ENCODE assay signal across 20 mouse cellular contexts in genomic region chr8:110091869-110092268, GRCm38 (mm10). TPM values are rescaled to one million over a fixed set of nuclear protein-coding genes. Genes with fewer than 3 reads are reported as not detected.
A peak's percentile ranks its signal among the peaks of the same experiment; 100 is the strongest.
DNase-seq lines count a peak whose midpoint lies in the region; ATAC-seq and TF ChIP-seq lines count a peak whose summit lies in the region.
"Had no signal": no experiment of that assay in that cellular context is flagged by ENCODE, and none has a peak within 500 bp of the region (broad histone marks: within the 10 kb centered on the region; RNA-seq: fewer than 3 reads in every experiment).

No protein-coding gene starts in this region.

- H3K27ac ChIP-seq in forebrain, embryonic 16.5 days (ENCODE audit: low read length), result no peak overlapping the region
- H3K27ac ChIP-seq: embryonic facial prominence, embryonic 13.5 days; forebrain, embryonic 10.5 days; intestine, embryonic 15.5 days; midbrain, embryonic 13.5 days had no signal

- H3K27me3 ChIP-seq in forebrain, embryonic 16.5 days (replicated peaks; ENCODE audit: control insufficient read depth, insufficient read depth, low read length), result no peaks in the 10 kb centered on the region
- H3K27me3 ChIP-seq: embryonic facial prominence, embryonic 13.5 days; intestine, embryonic 15.5 days; midbrain, embryonic 13.5 days had no signal

- no peak for TF ChIP-seq POLR2A in brain, embryonic 14.5 days (IDR thresholded peaks at IDR 0.05; ENCODE audit: borderline replicate concordance, extremely low read depth, insufficient read depth, insufficient read length, poor library complexity, severe bottlenecking)

- no peak for TF ChIP-seq CTCF in brain, embryonic 14.5 days (IDR thresholded peaks at IDR 0.05; ENCODE audit: borderline replicate concordance, extremely low read depth, insufficient read depth, insufficient read length)

- no peak overlapping the region for H3K4me3 ChIP-seq in forebrain, embryonic 16.5 days (replicated peaks; ENCODE audit: low read length)
- H3K4me3 ChIP-seq: embryonic facial prominence, embryonic 13.5 days; forebrain, embryonic 10.5 days; intestine, embryonic 15.5 days; midbrain, embryonic 13.5 days had no signal

- no peak overlapping the region for H3K9ac ChIP-seq in forebrain, embryonic 16.5 days (replicated peaks; ENCODE audit: low read depth, low read length)
- H3K9ac ChIP-seq: embryonic facial prominence, embryonic 13.5 days; intestine, embryonic 15.5 days; midbrain, embryonic 13.5 days had no signal

- peak; percentile 16 for DNase-seq in gastrocnemius, adult 18-20 months (ENCODE audit: low spot score)
- DNase-seq in gastrocnemius, adult 8-10 months (ENCODE audit: low spot score in 2 of 2), result no peak
- peak; percentile 56 for DNase-seq in left cerebral cortex, postnatal 4 days
- DNase-seq in left cerebral cortex, adult 11 months (ENCODE audit: low spot score), result no peak
- peak; percentile 17 for DNase-seq in brain, embryonic 14.5 days (ENCODE audit: low read depth)
- peak; percentile 64 for DNase-seq in lung, postnatal 10 days
- DNase-seq: liver had no signal

- H3K9me3 ChIP-seq in forebrain, embryonic 16.5 days (ENCODE audit: control insufficient read depth, low read length), result peaks cover 13% of the 10 kb centered on the region; the same call in 1 of the 2 replicates

- H3K4me2 ChIP-seq in forebrain, embryonic 16.5 days (ENCODE audit: low read length), result no peak overlapping the region
- H3K4me2 ChIP-seq: embryonic facial prominence, embryonic 13.5 days; intestine, embryonic 15.5 days; midbrain, embryonic 13.5 days had no signal

- ATAC-seq in forebrain, embryonic 16.5 days, result no peak
- ATAC-seq: intestine, embryonic 15.5 days; midbrain, embryonic 13.5 days had no signal

- H3K4me1 ChIP-seq in forebrain, embryonic 16.5 days (replicated peaks; ENCODE audit: control insufficient read depth, insufficient read depth, low read length), result no peaks in the 10 kb centered on the region
- H3K4me1 ChIP-seq: embryonic facial prominence, embryonic 13.5 days; forebrain, embryonic 10.5 days; intestine, embryonic 15.5 days; midbrain, embryonic 13.5 days had no signal

- peaks cover 27% of the 10 kb centered on the region for H3K36me3 ChIP-seq in forebrain, embryonic 16.5 days (ENCODE audit: control insufficient read depth, insufficient read depth)

- intact Hi-C loops in left cerebral cortex, postnatal 4 days (cut with DNase I), result no loop called here

- WGBS in forebrain, embryonic 16.5 days, result 49% methylated on average over 1 of the region's 1 CpGs

RNA-seq across cellular contexts. Expression of gene Gm21964, which starts 9.1 kb away (rescaled TPM):
- total RNA-seq in gastrocnemius, adult 18-20 months (2021), result not detected
- total RNA-seq in gastrocnemius, adult 8-10 months (2022), result not detected
- not detected for total RNA-seq in left cerebral cortex, postnatal 4 days (2021)
- not detected in 2 replicates for polyA plus RNA-seq in brain, embryonic 14.5 days (2012; rRNA removed)
- not detected in 2 replicates for polyA plus RNA-seq in forebrain, embryonic 16.5 days (2015; fragmentation: Nextera tagmentation; extraction: Ambion mirVana)
- total RNA-seq: adrenal gland, adult 18-20 months; heart, adult 8-10 months; heart, postnatal 14 days; layer of hippocampus, postnatal 10 days; left cerebral cortex, postnatal 14 days had no signal
- polyA plus RNA-seq: embryonic facial prominence, embryonic 13.5 days; forebrain, embryonic 10.5 days; intestine, embryonic 15.5 days; kidney, embryonic 16.5 days; midbrain, embryonic 13.5 days; urinary bladder, adult 2 months had no signal

RNA-seq across cellular contexts. Expression of gene Gm17720, which starts 10.7 kb away (rescaled TPM):
- not detected for total RNA-seq in gastrocnemius, adult 18-20 months (2021)
- total RNA-seq in gastrocnemius, adult 8-10 months (2022), result not detected
- not detected for total RNA-seq in left cerebral cortex, postnatal 4 days (2021)
- not detected in 2 replicates for polyA plus RNA-seq in brain, embryonic 14.5 days (2012; rRNA removed)
- not detected in 2 replicates for polyA plus RNA-seq in forebrain, embryonic 16.5 days (2015; fragmentation: Nextera tagmentation; extraction: Ambion mirVana)
- total RNA-seq: adrenal gland, adult 18-20 months; ES-E14; heart, adult 8-10 months; heart, postnatal 14 days; layer of hippocampus, postnatal 10 days; left cerebral cortex, postnatal 14 days had no signal
- polyA plus RNA-seq: embryonic facial prominence, embryonic 13.5 days; forebrain, embryonic 10.5 days; intestine, embryonic 15.5 days; kidney, embryonic 16.5 days; midbrain, embryonic 13.5 days; urinary bladder, adult 2 months had no signal

RNA-seq across cellular contexts. Expression of gene Zfp612, which starts 12.3 kb away (rescaled TPM):
- 1 to 10 TPM; 5.1 to 6.5 TPM for total RNA-seq in gastrocnemius, adult 18-20 months (2021)
- 1 to 10 TPM; 4.4 to 7.0 (median 5.8) TPM for total RNA-seq in gastrocnemius, adult 8-10 months (2022)
- 10 to 100 TPM; 16.4 to 17.3 TPM for total RNA-seq in left cerebral cortex, postnatal 4 days (2021)
- 11.9 and 15.0 TPM in 2 replicates for polyA plus RNA-seq in brain, embryonic 14.5 days (2012; rRNA removed)
- polyA plus RNA-seq in forebrain, embryonic 16.5 days (2015; fragmentation: Nextera tagmentation; extraction: Ambion mirVana), result 19.4 and 24.3 TPM in 2 replicates

RNA-seq across cellular contexts. Expression of gene Chst4, which starts 52.3 kb away (rescaled TPM):
- total RNA-seq in gastrocnemius, adult 18-20 months (2021), result not detected
- total RNA-seq in gastrocnemius, adult 8-10 months (2022), result not detected
- not detected for total RNA-seq in left cerebral cortex, postnatal 4 days (2021)
- polyA plus RNA-seq in brain, embryonic 14.5 days (2012; rRNA removed), result not detected in 2 replicates
- not detected in 2 replicates for polyA plus RNA-seq in forebrain, embryonic 16.5 days (2015; fragmentation: Nextera tagmentation; extraction: Ambion mirVana)
- total RNA-seq: layer of hippocampus, postnatal 10 days; left cerebral cortex, postnatal 14 days had no signal
- polyA plus RNA-seq: embryonic facial prominence, embryonic 13.5 days; forebrain, embryonic 10.5 days; midbrain, embryonic 13.5 days had no signal

Comparison
In these comparisons a context has a peak if more than half of its experiments do, and no peak if none do; other contexts are left out.
1. DNase-seq: peak in gastrocnemius, adult 18-20 months (single experiment), left cerebral cortex, postnatal 4 days (single experiment), brain, embryonic 14.5 days (single experiment) and lung, postnatal 10 days (single experiment); none in gastrocnemius, adult 8-10 months (0 of 2) and left cerebral cortex, adult 11 months (single experiment).